Mouse (Mus musculus): ENCODE measurements at regions not wholly inside any gene's neighbourhood (a gene's known extent, or its start where the extent isn't known, plus 50 kb on each side); places are given as distances from the start of the nearest gene placed in this dataset.

DNA sequence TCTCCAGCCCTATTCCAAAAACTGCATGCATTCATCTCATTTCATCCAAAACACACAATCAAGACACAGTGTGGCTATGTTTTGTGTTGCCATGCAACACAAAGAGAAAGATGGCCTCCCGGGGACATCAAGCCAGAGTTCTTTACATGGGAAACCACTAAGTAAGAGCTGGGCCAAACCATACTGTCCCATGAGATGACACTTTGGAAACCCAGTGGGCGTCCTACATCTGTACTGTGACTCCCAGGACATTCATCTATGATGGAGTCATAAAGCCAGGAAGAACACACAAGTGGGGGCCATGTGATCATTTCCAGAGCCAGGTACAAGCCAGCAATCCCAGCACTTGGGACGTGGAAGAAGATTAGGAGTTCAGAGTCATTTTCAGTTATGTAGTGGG, 111.9 kb upstream of the Noct start:
- ATAC-seq (ENCODE audit: extremely low read depth, insufficient number of reproducible peaks, low FRiP score, poor library complexity, severe bottlenecking) (no peak), DNase-seq (ENCODE audit: low spot score) (no peak)
- no peaks in the 10 kb centered on the region for H3K36me3 ChIP-seq (replicated peaks)
- H3K27me3 ChIP-seq (ENCODE audit: insufficient read depth, low read length) = no peaks in the 10 kb centered on the region
- H3K4me1 ChIP-seq (ENCODE audit: insufficient read depth, low read depth, low read length) = no peaks in the 10 kb centered on the region
- no peak overlapping the region for H3K4me3 ChIP-seq (ENCODE audit: low read depth, low read length)
- no peaks in the 10 kb centered on the region for H3K9me3 ChIP-seq (replicated peaks)
- TF ChIP-seq CTCF (IDR thresholded peaks at IDR 0.05; ENCODE audit: low read depth, low read length) = no peak
- no peak for TF ChIP-seq TAL1 (conservative IDR thresholded peaks at IDR 0.05; ENCODE audit: low read depth, low read length)
- no peak for TF ChIP-seq GATA2 (IDR thresholded peaks at IDR 0.05; ENCODE audit: borderline replicate concordance, low read depth, low read length)
- TF ChIP-seq POLR2AphosphoS5 (IDR thresholded peaks at IDR 0.05; ENCODE audit: insufficient replicate concordance, low read depth, low read length) = no peak
- no peak for TF ChIP-seq GATA1 (IDR thresholded peaks at IDR 0.05; ENCODE audit: borderline replicate concordance, low read length)

DNA sequence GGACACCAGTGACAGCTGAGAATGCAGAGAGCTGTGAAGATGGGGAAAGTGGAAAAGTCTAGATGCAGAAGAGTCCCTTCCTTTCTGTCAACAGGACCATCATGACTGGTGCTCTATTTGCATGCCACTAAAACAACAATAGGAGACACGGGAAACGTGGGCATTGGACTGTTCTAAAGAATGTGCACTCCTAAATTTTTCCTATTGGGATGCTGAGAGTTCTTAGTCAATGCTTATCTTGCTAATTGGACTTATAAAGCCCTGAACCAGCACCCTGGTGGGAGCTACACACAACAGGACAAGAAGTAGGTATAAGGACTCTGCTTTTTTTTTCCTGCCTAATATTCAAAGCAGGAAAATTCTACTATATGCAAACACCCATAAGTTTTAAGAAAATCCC, 108.3 kb upstream of the Noct start:
- H3K36me3 ChIP-seq (replicated peaks) = no peaks in the 10 kb centered on the region
- no peaks in the 10 kb centered on the region for H3K4me1 ChIP-seq (ENCODE audit: insufficient read depth, low read depth, low read length)
- DNase-seq (ENCODE audit: low spot score) = no peak
- H3K4me3 ChIP-seq (ENCODE audit: low read depth, low read length) = no peak overlapping the region
- H3K27me3 ChIP-seq (ENCODE audit: insufficient read depth, low read length) = peaks cover 2% of the 10 kb centered on the region; the same call in 1 of the 2 replicates
- no peak for TF ChIP-seq TAL1 (conservative IDR thresholded peaks at IDR 0.05; ENCODE audit: low read depth, low read length)
- no peaks in the 10 kb centered on the region for H3K9me3 ChIP-seq (replicated peaks)
- ATAC-seq (ENCODE audit: extremely low read depth, insufficient number of reproducible peaks, low FRiP score, poor library complexity, severe bottlenecking) = no peak

DNA sequence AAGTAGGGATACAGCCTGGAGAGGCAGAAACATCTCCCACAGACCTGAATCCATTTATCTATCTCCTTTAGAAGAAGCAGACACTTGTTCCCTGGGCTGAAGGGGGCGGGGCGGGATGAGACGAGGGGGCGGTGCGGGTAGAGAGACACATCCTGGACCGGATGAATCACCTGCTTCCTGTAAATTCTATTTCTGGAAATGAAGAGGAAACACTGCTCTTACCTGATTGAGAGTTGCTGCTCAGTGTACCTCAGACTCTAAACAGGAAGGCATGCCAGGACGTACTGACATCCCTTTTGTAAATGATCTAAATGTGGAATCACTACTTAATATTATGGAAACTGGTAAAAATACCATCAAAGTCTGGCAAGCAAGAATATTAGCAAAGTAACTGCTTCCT, 105.5 kb upstream of the Noct start:
- Histone ChIP-seq H3K27me3 (ENCODE audit: insufficient read depth, low read length) (peaks cover 2% of the 10 kb centered on the region; the same call in 1 of the 2 replicates), H3K4me1 (ENCODE audit: insufficient read depth, low read depth, low read length) (no peaks in the 10 kb centered on the region), H3K9me3 (replicated peaks) (no peaks in the 10 kb centered on the region), H3K4me3 (ENCODE audit: low read depth, low read length) (no peak overlapping the region), H3K36me3 (replicated peaks) (no peaks in the 10 kb centered on the region)
- ATAC-seq (ENCODE audit: extremely low read depth, insufficient number of reproducible peaks, low FRiP score, poor library complexity, severe bottlenecking) = no peak
- TF ChIP-seq GATA2 (IDR thresholded peaks at IDR 0.05; ENCODE audit: borderline replicate concordance, low read depth, low read length) (no peak), TAL1 (conservative IDR thresholded peaks at IDR 0.05; ENCODE audit: low read depth, low read length) (no peak), CTCF (IDR thresholded peaks at IDR 0.05; ENCODE audit: low read depth, low read length) (no peak), GATA1 (IDR thresholded peaks at IDR 0.05; ENCODE audit: borderline replicate concordance, low read length) (no peak), POLR2AphosphoS5 (IDR thresholded peaks at IDR 0.05; ENCODE audit: insufficient replicate concordance, low read depth, low read length) (no peak)
- no peak for DNase-seq (ENCODE audit: low spot score)

DNA sequence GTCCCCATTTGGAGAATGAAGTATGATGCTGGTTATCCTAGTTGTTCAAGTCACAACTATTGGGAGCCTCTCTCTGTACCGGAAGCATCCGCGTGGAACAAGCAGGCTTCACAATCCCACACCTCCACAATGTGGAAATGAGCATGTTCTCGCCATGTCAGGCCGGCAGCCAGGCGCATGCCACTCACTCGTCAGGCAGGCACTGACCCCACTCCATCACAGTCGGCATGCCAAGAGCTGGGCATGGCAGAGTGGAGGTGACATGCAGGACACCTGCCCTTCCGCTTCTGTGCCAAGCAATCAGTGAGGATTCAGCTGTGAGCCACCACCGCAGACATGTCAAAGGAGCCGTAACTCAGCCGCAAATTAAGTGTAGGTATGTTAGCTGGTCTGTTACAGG, 103.7 kb upstream of the Noct start:
- Histone ChIP-seq H3K4me3 (ENCODE audit: low read depth, low read length) (no peak overlapping the region), H3K36me3 (replicated peaks) (no peaks in the 10 kb centered on the region), H3K27me3 (ENCODE audit: insufficient read depth, low read length) (peaks cover 2% of the 10 kb centered on the region; the same call in 1 of the 2 replicates), H3K4me1 (ENCODE audit: insufficient read depth, low read depth, low read length) (no peaks in the 10 kb centered on the region), H3K9me3 (replicated peaks) (no peaks in the 10 kb centered on the region)
- no peak for ATAC-seq (ENCODE audit: extremely low read depth, insufficient number of reproducible peaks, low FRiP score, poor library complexity, severe bottlenecking)
- TF ChIP-seq GATA1 (IDR thresholded peaks at IDR 0.05; ENCODE audit: borderline replicate concordance, low read length) = no peak
- TF ChIP-seq POLR2AphosphoS5 (IDR thresholded peaks at IDR 0.05; ENCODE audit: insufficient replicate concordance, low read depth, low read length) = no peak
- no peak for TF ChIP-seq CTCF (IDR thresholded peaks at IDR 0.05; ENCODE audit: low read depth, low read length)
- no peak for TF ChIP-seq TAL1 (conservative IDR thresholded peaks at IDR 0.05; ENCODE audit: low read depth, low read length)
- DNase-seq (ENCODE audit: low spot score) = no peak

DNA sequence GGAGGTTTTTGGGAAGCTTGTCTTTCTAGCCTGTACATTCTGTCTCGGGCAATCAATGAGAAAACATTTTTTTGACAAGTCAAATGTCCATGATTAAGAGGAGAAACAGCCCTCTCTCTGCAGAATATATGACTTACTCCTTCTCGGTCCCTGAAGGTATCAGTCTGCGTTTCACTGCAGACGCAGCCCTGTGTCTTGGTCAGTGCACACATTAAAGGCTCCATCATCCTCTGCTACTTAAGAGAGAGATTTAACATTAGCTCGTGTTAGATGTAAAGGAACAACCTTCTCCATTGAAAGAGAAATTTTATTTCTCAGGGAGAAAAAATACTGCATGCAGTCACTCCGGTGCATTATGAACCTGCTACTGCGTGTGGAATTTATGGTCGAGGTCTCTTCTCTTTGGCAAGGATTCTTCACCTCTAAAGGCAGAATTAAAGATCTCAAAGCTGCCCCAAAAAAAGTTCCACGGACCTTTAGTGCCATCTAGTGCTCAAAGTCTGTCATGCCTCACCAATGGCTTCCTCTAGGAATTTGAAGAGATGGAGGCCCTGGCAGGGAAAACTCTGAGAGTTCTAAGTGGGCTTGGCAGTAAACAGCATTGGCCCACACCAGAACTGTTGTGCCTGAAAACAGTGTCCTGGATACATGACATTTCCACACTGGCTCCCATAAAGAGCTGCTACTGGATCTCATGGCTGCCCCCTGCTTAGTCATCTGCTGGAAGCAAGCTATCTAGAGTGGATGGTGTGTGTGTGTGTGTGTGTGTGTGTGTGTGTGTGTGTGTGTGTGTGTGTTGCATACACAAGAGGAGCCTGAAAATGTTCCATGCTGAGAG, 102.3 kb upstream of the Noct start:
- ATAC-seq (ENCODE audit: extremely low read depth, insufficient number of reproducible peaks, low FRiP score, poor library complexity, severe bottlenecking) (no peak), DNase-seq (ENCODE audit: low spot score) (no peak)
- no peaks in the 10 kb centered on the region for H3K4me1 ChIP-seq (ENCODE audit: insufficient read depth, low read depth, low read length)
- no peak for TF ChIP-seq GATA1 (IDR thresholded peaks at IDR 0.05; ENCODE audit: borderline replicate concordance, low read length)
- no peak for TF ChIP-seq GATA2 (IDR thresholded peaks at IDR 0.05; ENCODE audit: borderline replicate concordance, low read depth, low read length)
- TF ChIP-seq CTCF (IDR thresholded peaks at IDR 0.05; ENCODE audit: low read depth, low read length) = no peak
- no peak for TF ChIP-seq TAL1 (conservative IDR thresholded peaks at IDR 0.05; ENCODE audit: low read depth, low read length)
- TF ChIP-seq POLR2AphosphoS5 (IDR thresholded peaks at IDR 0.05; ENCODE audit: insufficient replicate concordance, low read depth, low read length) = no peak
- H3K27me3 ChIP-seq (ENCODE audit: insufficient read depth, low read length) = peaks cover 2% of the 10 kb centered on the region; the same call in 1 of the 2 replicates
- H3K36me3 ChIP-seq (replicated peaks) = no peaks in the 10 kb centered on the region
- H3K9me3 ChIP-seq (replicated peaks) = no peaks in the 10 kb centered on the region
- no peak overlapping the region for H3K4me3 ChIP-seq (ENCODE audit: low read depth, low read length)

DNA sequence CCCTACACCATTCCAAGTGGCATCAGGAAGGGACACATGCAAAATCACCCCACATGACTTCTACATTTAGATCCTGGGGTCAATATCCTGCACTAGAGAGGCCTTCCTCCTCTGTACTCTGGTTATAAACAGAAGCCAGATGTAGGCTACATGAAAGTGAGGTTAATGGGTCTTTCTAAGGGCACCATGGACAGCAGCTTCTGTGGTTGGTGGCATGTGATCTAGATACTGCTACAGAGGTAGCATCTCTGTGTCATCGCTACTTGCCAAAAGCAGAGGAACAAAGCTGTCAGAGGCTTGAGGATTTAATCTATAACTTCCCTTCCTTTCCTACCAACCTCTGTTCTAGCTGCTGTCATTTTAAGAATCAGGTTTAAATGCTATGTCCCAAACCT, 101.7 kb upstream of the Noct start:
- TF ChIP-seq CTCF (IDR thresholded peaks at IDR 0.05; ENCODE audit: low read depth, low read length) (no peak), TAL1 (conservative IDR thresholded peaks at IDR 0.05; ENCODE audit: low read depth, low read length) (no peak), POLR2AphosphoS5 (IDR thresholded peaks at IDR 0.05; ENCODE audit: insufficient replicate concordance, low read depth, low read length) (no peak), GATA1 (IDR thresholded peaks at IDR 0.05; ENCODE audit: borderline replicate concordance, low read length) (no peak), GATA2 (IDR thresholded peaks at IDR 0.05; ENCODE audit: borderline replicate concordance, low read depth, low read length) (no peak)
- Histone ChIP-seq H3K36me3 (replicated peaks) (no peaks in the 10 kb centered on the region), H3K4me3 (ENCODE audit: low read depth, low read length) (no peak overlapping the region), H3K4me1 (ENCODE audit: insufficient read depth, low read depth, low read length) (no peaks in the 10 kb centered on the region), H3K27me3 (ENCODE audit: insufficient read depth, low read length) (peaks cover 2% of the 10 kb centered on the region; the same call in 1 of the 2 replicates), H3K9me3 (replicated peaks) (no peaks in the 10 kb centered on the region)
- DNase-seq (ENCODE audit: low spot score) (no peak), ATAC-seq (ENCODE audit: extremely low read depth, insufficient number of reproducible peaks, low FRiP score, poor library complexity, severe bottlenecking) (no peak)
